Mouse (Mus musculus) retina, adult 2 months (tissue): Measurements from ENCODE around the gene Ucma.
A peak's percentile ranks its signal among the peaks of the same experiment; 100 is the strongest.

Experiments
- DNase-seq: peaks from one replicate; pipeline ENCODE4 v3.0.0-alpha.2; 2012; ENCODE audit warnings: low read depth, low spot score

Ucma gene

GRCm38 (mm10) chr2:5001266-5001665, 25.3 kb downstream of the Ucma start:
- DNase-seq, result no peak

- no peak for DNase-seq
Observed at GRCm38 (mm10) chr2:5007107-5007506, 31.2 kb downstream of the Ucma start.

- no peak for DNase-seq
Observed at GRCm38 (mm10) chr2:5011898-5012490, 36.1 kb downstream of the Ucma start.

- DNase-seq, result peak; percentile 77
Observed at GRCm38 (mm10) chr2:5012491-5013324, 36.8 kb downstream of the Ucma start, which contains the start of gene Mcm10. Gene Mcm10, minus strand, starts transcription at chr2:5012791.

- DNase-seq, result no peak
Observed at GRCm38 (mm10) chr2:5014616-5015015, 38.7 kb downstream of the Ucma start.

GRCm38 (mm10) chr2:5015527-5015926, 39.6 kb downstream of the Ucma start:
- no peak for DNase-seq

GRCm38 (mm10) chr2:5016922-5017321, 41.0 kb downstream of the Ucma start:
- no peak for DNase-seq

GRCm38 (mm10) chr2:5019708-5020107, 43.8 kb downstream of the Ucma start:
- DNase-seq, result no peak

- DNase-seq, result no peak
Observed at GRCm38 (mm10) chr2:5023275-5023674, 47.4 kb downstream of the Ucma start.

- no peak for DNase-seq
Observed at GRCm38 (mm10) chr2:5023699-5024399, 47.9 kb downstream of the Ucma start.

GRCm38 (mm10) chr2:5025162-5025733, 49.3 kb downstream of the Ucma start:
- DNase-seq, result no peak

GRCm38 (mm10) chr2:5027057-5027456, 51.1 kb downstream of the Ucma start:
- DNase-seq, result no peak

GRCm38 (mm10) chr2:5028047-5028446, 52.1 kb downstream of the Ucma start:
- DNase-seq, result no peak

- DNase-seq, result no peak
Observed at GRCm38 (mm10) chr2:5029808-5030207, 53.9 kb downstream of the Ucma start.

- DNase-seq, result no peak
Observed at GRCm38 (mm10) chr2:5031215-5031614, 55.3 kb downstream of the Ucma start.

GRCm38 (mm10) chr2:5032665-5033064, 56.7 kb downstream of the Ucma start:
- DNase-seq, result no peak

GRCm38 (mm10) chr2:5033546-5034420, 57.9 kb downstream of the Ucma start:
- no peak for DNase-seq

GRCm38 (mm10) chr2:5034801-5035200, 58.9 kb downstream of the Ucma start:
- DNase-seq, result no peak

GRCm38 (mm10) chr2:5035241-5035640, 59.3 kb downstream of the Ucma start:
- DNase-seq, result no peak
